Mouse (Mus musculus) hindbrain, embryonic 16.5 days (tissue): ENCODE results near the gene Prkci. TPM values are rescaled to one million over a fixed set of nuclear protein-coding genes. Genes with fewer than 3 reads are reported as not detected.

Experiments used
- ATAC-seq: fragments of 200-750 bp; cut with Nextera tagmentation; 2 replicates; pipeline ENCODE4 v1.8.0; 2017; ENCODE audit warnings: moderate TSS enrichment, moderate library complexity
- H3K27ac ChIP-seq: fragments of 300-500 bp; sonication (generic); 2 replicates; pipeline ENCODE4 v1.5.1; 2014; ENCODE audit warnings: low read depth, mild to moderate bottlenecking, control low read depth, low read length, moderate library complexity
- H3K27me3 ChIP-seq: fragments of 300-500 bp; sonication (generic); replicated peaks from 2 replicates; pipeline ENCODE4 v1.6.1; 2014; ENCODE audit warnings: low read length; ENCODE audit not compliant: control insufficient read depth, insufficient read depth
- H3K36me3 ChIP-seq: fragments of 300-500 bp; sonication (generic); 2 replicates; pipeline ENCODE4 v1.6.1; 2014; ENCODE audit warnings: mild to moderate bottlenecking, low read length, moderate library complexity, mixed read lengths; ENCODE audit not compliant: control insufficient read depth, insufficient read depth
- H3K4me1 ChIP-seq: fragments of 300-500 bp; sonication (generic); 2 replicates; pipeline ENCODE4 v1.6.1; 2014; ENCODE audit warnings: low read depth, low read length; ENCODE audit not compliant: control insufficient read depth, insufficient read depth
- H3K4me2 ChIP-seq: fragments of 300-500 bp; sonication (generic); 2 replicates; pipeline ENCODE4 v1.6.1; 2014; ENCODE audit warnings: mild to moderate bottlenecking, low read length, control low read depth, moderate library complexity
- H3K4me3 ChIP-seq: fragments of 300-500 bp; sonication (generic); 2 replicates; pipeline ENCODE4 v1.5.1; 2014; ENCODE audit warnings: mild to moderate bottlenecking, low read length, control low read depth, moderate library complexity
- H3K9ac ChIP-seq: fragments of 300-500 bp; sonication (generic); 2 replicates; pipeline ENCODE4 v1.6.1; 2014; ENCODE audit warnings: low read depth, mild to moderate bottlenecking, control low read depth, low read length, moderate library complexity
- H3K9me3 ChIP-seq: fragments of 300-500 bp; sonication (generic); 2 replicates; pipeline ENCODE4 v1.6.1; 2014; ENCODE audit warnings: mild to moderate bottlenecking, low read length, moderate library complexity; ENCODE audit not compliant: control insufficient read depth
- WGBS: fragments of 180-500 bp; shearing (Covaris S2); extraction: QIAGEN DNeasy Blood & Tissue Kit; methylation state at CpG from one replicate; pipeline ENCODE4 v1.1.7; 2014; 5-methylcytosine and 5-hydroxymethylcytosine counted together
- microRNA-seq: library from miRNA; unstranded; fragments of <30 nt; microRNA quantifications from one replicate; pipeline ENCODE4, GENCODE M21; 2017
- polyA plus RNA-seq: library from polyadenylated mRNA; unstranded; fragments of >200 nt; fragmentation: Nextera tagmentation; extraction: Ambion mirVana; gene quantifications from 2 replicates; pipeline ENCODE4 v1.2.1, GENCODE M21; 2015

Prkci gene
- polyA plus RNA-seq, 1 experiment from 2014 or later, result 25.3 TPM

- Histone ChIP-seq H3K4me3 (peak overlapping the region; percentile 86), H3K4me1 (peaks cover 35% of the 10 kb centered on the region), H3K9ac (peak overlapping the region; percentile 96), H3K4me2 (peak overlapping the region; percentile 68), H3K27me3 (no peaks in the 10 kb centered on the region), H3K9me3 (no peaks in the 10 kb centered on the region), H3K36me3 (0 out of 2 replicates have a peak, but pooled peaks cover 2% of the 10 kb centered on the region), H3K27ac (peak overlapping the region; percentile 100)
- WGBS, result 38% methylated on average over 10 of the region's 10 CpGs
- no peak for ATAC-seq
These were observed 100.9 kb downstream of the Prkci start for GRCm38 (mm10) chr3:31096155-31097101.

- WGBS, result 78% methylated on average over 13 of the region's 13 CpGs
- H3K4me2 ChIP-seq, result peak overlapping the region; percentile 45
- H3K9me3 ChIP-seq, result no peaks in the 10 kb centered on the region
- H3K9ac ChIP-seq, result no peak overlapping the region
- no peak overlapping the region for H3K27ac ChIP-seq
- no peaks in the 10 kb centered on the region for H3K27me3 ChIP-seq
- no peak overlapping the region for H3K4me3 ChIP-seq
- ATAC-seq, result no peak
- H3K36me3 ChIP-seq, result 0 out of 2 replicates have a peak, but pooled peaks cover 2% of the 10 kb centered on the region
- peaks cover 35% of the 10 kb centered on the region for H3K4me1 ChIP-seq
These were observed 101.7 kb downstream of the Prkci start for GRCm38 (mm10) chr3:31097102-31097720.

GRCm38 (mm10) chr3:31097976-31098375 is 102.4 kb downstream of the Prkci start:
- 67% methylated on average over 11 of the region's 11 CpGs for WGBS
- Histone ChIP-seq H3K27ac (no peak overlapping the region), H3K4me2 (peak overlapping the region; percentile 45), H3K9me3 (no peaks in the 10 kb centered on the region), H3K27me3 (no peaks in the 10 kb centered on the region), H3K4me1 (peaks cover 34% of the 10 kb centered on the region), H3K4me3 (no peak overlapping the region), H3K36me3 (0 out of 2 replicates have a peak, but pooled peaks cover 2% of the 10 kb centered on the region), H3K9ac (no peak overlapping the region)
- ATAC-seq, result no peak

GRCm38 (mm10) chr3:31098556-31098955 is 103.0 kb downstream of the Prkci start:
- Histone ChIP-seq H3K27ac (no peak overlapping the region), H3K9ac (no peak overlapping the region), H3K9me3 (no peaks in the 10 kb centered on the region), H3K4me3 (no peak overlapping the region; the same call in 1 of the 2 replicates), H3K27me3 (no peaks in the 10 kb centered on the region), H3K4me1 (peaks cover 32% of the 10 kb centered on the region), H3K36me3 (0 out of 2 replicates have a peak, but pooled peaks cover 2% of the 10 kb centered on the region), H3K4me2 (peak overlapping the region; percentile 45)
- no peak for ATAC-seq
- WGBS, result 76% methylated on average over 1 of the region's 1 CpGs

GRCm38 (mm10) chr3:31100026-31100425 is 104.5 kb downstream of the Prkci start:
- Histone ChIP-seq H3K9ac (no peak overlapping the region), H3K27me3 (no peaks in the 10 kb centered on the region), H3K4me1 (peaks cover 32% of the 10 kb centered on the region), H3K36me3 (0 out of 2 replicates have a peak, but pooled peaks cover 2% of the 10 kb centered on the region), H3K4me3 (no peak overlapping the region), H3K27ac (no peak overlapping the region), H3K4me2 (peak overlapping the region; percentile 43), H3K9me3 (no peaks in the 10 kb centered on the region)
- WGBS, result 77% methylated on average over 5 of the region's 5 CpGs
- ATAC-seq, result no peak

- H3K4me2 ChIP-seq, result no peak overlapping the region
These were observed 105.3 kb downstream of the Prkci start for GRCm38 (mm10) chr3:31100802-31101201.

More at GRCm38 (mm10) chr3:31100802-31101201, 105.3 kb downstream of the Prkci start:
- H3K36me3 ChIP-seq, result 0 out of 2 replicates have a peak, but pooled peaks cover 2% of the 10 kb centered on the region
- ATAC-seq, result no peak
- 93% methylated on average over 3 of the region's 3 CpGs for WGBS
- H3K4me1 ChIP-seq, result peaks cover 32% of the 10 kb centered on the region
- no peak overlapping the region for H3K9ac ChIP-seq
- no peak overlapping the region for H3K27ac ChIP-seq
- no peak overlapping the region for H3K4me3 ChIP-seq
- no peaks in the 10 kb centered on the region for H3K9me3 ChIP-seq
- no peaks in the 10 kb centered on the region for H3K27me3 ChIP-seq

Small RNA genes within 50 kb of the gene (microRNA-seq; reads per million reads assigned to microRNA genes)
- gene Mir7008, result not detected

Other genes starting within 250 kb of the Prkci start
- 0.05 and 0.06 TPM in 2 replicates for gene Samd7, start 249.5 kb upstream of the Prkci start, polyA plus RNA-seq
- 69.4 and 74.3 TPM in 2 replicates for gene Sec62, start 202.9 kb upstream of the Prkci start, polyA plus RNA-seq
- 1.7 and 1.9 TPM in 2 replicates for gene Gpr160, start 139.8 kb upstream of the Prkci start, polyA plus RNA-seq
- gene Phc3, start 26.3 kb upstream of the Prkci start, polyA plus RNA-seq, result 7.0 TPM in 2 replicates
- 20.4 and 23.5 TPM in 2 replicates for gene Skil, start 99.3 kb downstream of the Prkci start, polyA plus RNA-seq
- 50.5 and 72.7 TPM in 2 replicates for gene Cldn11, start 154.2 kb downstream of the Prkci start, polyA plus RNA-seq